Mouse (Mus musculus) hindbrain, embryonic 12.5 days (tissue): ENCODE data around the gene Gm20388. TPM values are rescaled to one million over a fixed set of nuclear protein-coding genes. Genes with fewer than 3 reads are reported as not detected.

Experiments
- ATAC-seq: fragments of 200-750 bp; cut with Nextera tagmentation; 2 replicates; pipeline ENCODE4 v1.8.0; 2017; ENCODE audit warnings: moderate TSS enrichment; ENCODE audit not compliant: low FRiP score
- H3K27ac ChIP-seq: fragments of 300-500 bp; sonication (generic); 2 replicates; pipeline ENCODE4 v1.5.1; 2016; ENCODE audit warnings: mild to moderate bottlenecking
- H3K27me3 ChIP-seq: fragments of 300-500 bp; sonication (generic); 2 replicates; pipeline ENCODE4 v1.6.1; 2016; ENCODE audit warnings: mild to moderate bottlenecking
- H3K36me3 ChIP-seq: fragments of 300-500 bp; sonication (generic); 2 replicates; pipeline ENCODE4 v1.6.1; 2016; ENCODE audit warnings: mild to moderate bottlenecking
- H3K4me1 ChIP-seq: fragments of 300-500 bp; sonication (generic); 2 replicates; pipeline ENCODE4 v1.6.1; 2016
- H3K4me2 ChIP-seq: fragments of 300-500 bp; sonication (generic); replicated peaks from 2 replicates; pipeline ENCODE4 v1.6.1; 2016; ENCODE audit warnings: mild to moderate bottlenecking
- H3K4me3 ChIP-seq: fragments of 300-500 bp; sonication (generic); 2 replicates; pipeline ENCODE4 v1.5.1; 2016; ENCODE audit warnings: mild to moderate bottlenecking
- H3K9ac ChIP-seq: fragments of 300-500 bp; sonication (generic); 2 replicates; pipeline ENCODE4 v1.6.1; 2016; ENCODE audit warnings: mild to moderate bottlenecking, moderate library complexity
- H3K9me3 ChIP-seq: fragments of 300-500 bp; sonication (generic); replicated peaks from 2 replicates; pipeline ENCODE4 v1.6.1; 2016; ENCODE audit warnings: mild to moderate bottlenecking
- WGBS: fragments of 180-500 bp; shearing (Covaris S2); methylation state at CpG from one replicate; pipeline ENCODE4 v1.1.7; 2016; 5-methylcytosine and 5-hydroxymethylcytosine counted together
- polyA plus RNA-seq: library from polyadenylated mRNA; unstranded; fragments of >200 nt; fragmentation: Nextera tagmentation; extraction: Ambion mirVana; gene quantifications from 2 replicates; pipeline ENCODE4 v1.2.1, GENCODE M21; 2016

Gene Gm20388
- polyA plus RNA-seq, 1 experiment from 2014 or later: not detected

- no peak for ATAC-seq
- Histone ChIP-seq H3K36me3 (no peaks in the 10 kb centered on the region), H3K9me3 (no peaks in the 10 kb centered on the region), H3K9ac (no peak overlapping the region), H3K27me3 (peaks cover 25% of the 10 kb centered on the region), H3K4me1 (peaks cover 6% of the 10 kb centered on the region), H3K4me3 (no peak overlapping the region), H3K4me2 (no peak overlapping the region), H3K27ac (no peak overlapping the region)
- 91% methylated on average over 4 of the region's 4 CpGs for whole genome bisulfite sequencing
Measured at GRCm38 (mm10) chr8:121023003-121023402, 1112.4 kb downstream of the Gm20388 start.

- Histone ChIP-seq H3K27ac (no peak overlapping the region), H3K27me3 (peaks cover 25% of the 10 kb centered on the region), H3K4me3 (no peak overlapping the region), H3K4me1 (peaks cover 7% of the 10 kb centered on the region), H3K9me3 (no peaks in the 10 kb centered on the region), H3K4me2 (no peak overlapping the region), H3K9ac (no peak overlapping the region), H3K36me3 (no peaks in the 10 kb centered on the region)
- ATAC-seq: no peak
- WGBS: 73% methylated on average over 18 of the region's 18 CpGs
Measured at GRCm38 (mm10) chr8:121023736-121024135, 1113.1 kb downstream of the Gm20388 start.

- Histone ChIP-seq H3K27ac (no peak overlapping the region), H3K36me3 (no peaks in the 10 kb centered on the region), H3K4me1 (peaks cover 7% of the 10 kb centered on the region), H3K9me3 (no peaks in the 10 kb centered on the region), H3K4me3 (no peak overlapping the region), H3K27me3 (peaks cover 28% of the 10 kb centered on the region), H3K9ac (no peak overlapping the region), H3K4me2 (no peak overlapping the region)
- WGBS: 75% methylated on average over 5 of the region's 5 CpGs
- ATAC-seq: no peak
Measured at GRCm38 (mm10) chr8:121025486-121025885, 1114.8 kb downstream of the Gm20388 start.

- H3K4me1 ChIP-seq: peaks cover 7% of the 10 kb centered on the region
- WGBS: 46% methylated on average over 13 of the region's 13 CpGs
- H3K9ac ChIP-seq: no peak overlapping the region
- no peak overlapping the region for H3K4me3 ChIP-seq
- no peak overlapping the region for H3K4me2 ChIP-seq
- H3K27me3 ChIP-seq: peaks cover 22% of the 10 kb centered on the region
- H3K36me3 ChIP-seq: no peaks in the 10 kb centered on the region
- no peak overlapping the region for H3K27ac ChIP-seq
- H3K9me3 ChIP-seq: no peaks in the 10 kb centered on the region
- no peak for ATAC-seq
Measured at GRCm38 (mm10) chr8:121027787-121028186, 1117.1 kb downstream of the Gm20388 start.

- Histone ChIP-seq H3K36me3 (no peaks in the 10 kb centered on the region), H3K9me3 (no peaks in the 10 kb centered on the region), H3K4me2 (no peak overlapping the region), H3K27ac (no peak overlapping the region), H3K4me1 (peaks cover 7% of the 10 kb centered on the region), H3K9ac (no peak overlapping the region), H3K4me3 (no peak overlapping the region), H3K27me3 (peaks cover 14% of the 10 kb centered on the region)
- no peak for ATAC-seq
- WGBS: 83% methylated on average over 6 of the region's 6 CpGs
Measured at GRCm38 (mm10) chr8:121029076-121029475, 1118.4 kb downstream of the Gm20388 start.

- Histone ChIP-seq H3K9me3 (no peaks in the 10 kb centered on the region), H3K4me1 (peaks cover 7% of the 10 kb centered on the region), H3K4me2 (no peak overlapping the region), H3K9ac (no peak overlapping the region), H3K4me3 (no peak overlapping the region), H3K27me3 (peaks cover 12% of the 10 kb centered on the region), H3K27ac (no peak overlapping the region), H3K36me3 (no peaks in the 10 kb centered on the region)
- 80% methylated on average over 10 of the region's 10 CpGs for WGBS
- no peak for ATAC-seq
Measured at GRCm38 (mm10) chr8:121030496-121031040, 1119.9 kb downstream of the Gm20388 start.

GRCm38 (mm10) chr8:121033299-121034013, 1122.8 kb downstream of the Gm20388 start:
- Histone ChIP-seq H3K9me3 (no peaks in the 10 kb centered on the region), H3K36me3 (no peaks in the 10 kb centered on the region), H3K4me3 (no peak overlapping the region), H3K9ac (no peak overlapping the region), H3K4me1 (no peaks in the 10 kb centered on the region; the same call in 1 of the 2 replicates), H3K27ac (no peak overlapping the region), H3K4me2 (no peak overlapping the region), H3K27me3 (peaks cover 10% of the 10 kb centered on the region)
- WGBS: 78% methylated on average over 20 of the region's 20 CpGs
- ATAC-seq: no peak

- no peak overlapping the region for H3K27ac ChIP-seq
- no peak overlapping the region for H3K4me3 ChIP-seq
- no peak for ATAC-seq
- WGBS: 84% methylated on average over 8 of the region's 8 CpGs
- no peaks in the 10 kb centered on the region; the same call in 1 of the 2 replicates for H3K4me1 ChIP-seq
- H3K9me3 ChIP-seq: no peaks in the 10 kb centered on the region
- no peak overlapping the region for H3K9ac ChIP-seq
- H3K27me3 ChIP-seq: peaks cover 13% of the 10 kb centered on the region
- no peak overlapping the region for H3K4me2 ChIP-seq
- H3K36me3 ChIP-seq: no peaks in the 10 kb centered on the region
Measured at GRCm38 (mm10) chr8:121035611-121036010, 1125.0 kb downstream of the Gm20388 start.

GRCm38 (mm10) chr8:121043719-121044440, 1133.2 kb downstream of the Gm20388 start:
- 64% methylated on average over 19 of the region's 19 CpGs for WGBS

GRCm38 (mm10) chr8:121047441-121047840, 1136.8 kb downstream of the Gm20388 start:
- ATAC-seq: no peak

More at GRCm38 (mm10) chr8:121043719-121044440, 1133.2 kb downstream of the Gm20388 start:
- ATAC-seq: no peak
- H3K9me3 ChIP-seq: no peaks in the 10 kb centered on the region
- no peak overlapping the region for H3K27ac ChIP-seq
- no peaks in the 10 kb centered on the region for H3K36me3 ChIP-seq
- H3K4me1 ChIP-seq: no peaks in the 10 kb centered on the region
- no peak overlapping the region for H3K9ac ChIP-seq
- peaks cover 7% of the 10 kb centered on the region; the same call in 1 of the 2 replicates for H3K27me3 ChIP-seq
- H3K4me2 ChIP-seq: no peak overlapping the region
- H3K4me3 ChIP-seq: no peak overlapping the region

GRCm38 (mm10) chr8:121058081-121058480, 1147.4 kb downstream of the Gm20388 start:
- peaks cover 11% of the 10 kb centered on the region for H3K4me1 ChIP-seq
- no peak overlapping the region for H3K4me3 ChIP-seq
- H3K36me3 ChIP-seq: no peaks in the 10 kb centered on the region
- H3K4me2 ChIP-seq: no peak overlapping the region
- 0 out of 2 replicates have a peak overlapping the region, but pooled peaks have one; percentile 23 for H3K9ac ChIP-seq
- no peak overlapping the region for H3K27ac ChIP-seq
- WGBS: 72% methylated on average over 9 of the region's 9 CpGs
- no peak for ATAC-seq
- H3K27me3 ChIP-seq: peaks cover 36% of the 10 kb centered on the region
- H3K9me3 ChIP-seq: no peaks in the 10 kb centered on the region; the same call in 1 of the 2 replicates

More at GRCm38 (mm10) chr8:121047441-121047840, 1136.8 kb downstream of the Gm20388 start:
- Histone ChIP-seq H3K27ac (no peak overlapping the region), H3K36me3 (no peaks in the 10 kb centered on the region), H3K4me1 (no peaks in the 10 kb centered on the region; the same call in 1 of the 2 replicates), H3K9ac (no peak overlapping the region), H3K4me3 (no peak overlapping the region), H3K4me2 (no peak overlapping the region), H3K27me3 (0 out of 2 replicates have a peak, but pooled peaks cover 3% of the 10 kb centered on the region), H3K9me3 (no peaks in the 10 kb centered on the region)
- 74% methylated on average over 9 of the region's 9 CpGs for WGBS

- WGBS: 71% methylated on average over 7 of the region's 7 CpGs
- Histone ChIP-seq H3K4me3 (no peak overlapping the region), H3K9me3 (no peaks in the 10 kb centered on the region; the same call in 1 of the 2 replicates), H3K36me3 (no peaks in the 10 kb centered on the region), H3K4me1 (peaks cover 21% of the 10 kb centered on the region), H3K27me3 (peaks cover 35% of the 10 kb centered on the region), H3K4me2 (no peak overlapping the region), H3K27ac (no peak overlapping the region), H3K9ac (no peak overlapping the region)
- no peak for ATAC-seq
Measured at GRCm38 (mm10) chr8:121059098-121059497, 1148.5 kb downstream of the Gm20388 start.
